Mouse (Mus musculus) R1 (cell line): ENCODE measurements around the gene Gm9803.
"Not testable (repeated sequence)": the region's sequence is repeated elsewhere in the genome, so short reads cannot be mapped to it uniquely, and the experiment has no call there.

Experiments used
- DNase-seq: peaks from one replicate; pipeline ENCODE4 v3.0.0-alpha.2; 2018; ENCODE audit warnings: low read depth, low spot score

Gene Gm9803

DNA sequence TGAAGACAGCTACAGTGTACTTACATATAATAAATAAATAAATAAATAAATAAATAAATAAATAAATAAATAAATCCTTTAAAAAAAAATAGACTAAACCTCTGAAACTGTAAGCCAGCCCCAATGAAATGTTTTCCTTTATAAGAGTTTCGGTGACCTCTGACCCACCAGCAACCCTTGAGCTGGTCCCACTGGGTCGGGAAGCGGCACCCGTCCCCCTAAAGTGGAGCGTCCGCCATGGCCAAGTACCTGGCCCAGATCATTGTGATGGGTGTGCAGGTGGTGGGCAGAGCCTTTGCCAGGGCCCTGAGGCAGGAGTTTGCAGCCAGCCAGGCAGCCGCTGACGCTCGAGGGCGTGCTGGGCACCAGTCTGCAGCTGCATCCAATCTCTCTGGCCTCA is at the start of gene Gm9803:
Gene Gm9803 (plus strand): TSS at position 154 of the 400 bp plus-strand sequence.
- DNase-seq = not testable (repeated sequence)

- DNase-seq = peak; percentile 72
These were observed 48.5 kb upstream of the Gm9803 start for GRCm38 (mm10) chr10:43475376-43475775.

GRCm38 (mm10) chr10:43477459-43477858 is 46.4 kb upstream of the Gm9803 start:
- peak; percentile 98 for DNase-seq

DNA sequence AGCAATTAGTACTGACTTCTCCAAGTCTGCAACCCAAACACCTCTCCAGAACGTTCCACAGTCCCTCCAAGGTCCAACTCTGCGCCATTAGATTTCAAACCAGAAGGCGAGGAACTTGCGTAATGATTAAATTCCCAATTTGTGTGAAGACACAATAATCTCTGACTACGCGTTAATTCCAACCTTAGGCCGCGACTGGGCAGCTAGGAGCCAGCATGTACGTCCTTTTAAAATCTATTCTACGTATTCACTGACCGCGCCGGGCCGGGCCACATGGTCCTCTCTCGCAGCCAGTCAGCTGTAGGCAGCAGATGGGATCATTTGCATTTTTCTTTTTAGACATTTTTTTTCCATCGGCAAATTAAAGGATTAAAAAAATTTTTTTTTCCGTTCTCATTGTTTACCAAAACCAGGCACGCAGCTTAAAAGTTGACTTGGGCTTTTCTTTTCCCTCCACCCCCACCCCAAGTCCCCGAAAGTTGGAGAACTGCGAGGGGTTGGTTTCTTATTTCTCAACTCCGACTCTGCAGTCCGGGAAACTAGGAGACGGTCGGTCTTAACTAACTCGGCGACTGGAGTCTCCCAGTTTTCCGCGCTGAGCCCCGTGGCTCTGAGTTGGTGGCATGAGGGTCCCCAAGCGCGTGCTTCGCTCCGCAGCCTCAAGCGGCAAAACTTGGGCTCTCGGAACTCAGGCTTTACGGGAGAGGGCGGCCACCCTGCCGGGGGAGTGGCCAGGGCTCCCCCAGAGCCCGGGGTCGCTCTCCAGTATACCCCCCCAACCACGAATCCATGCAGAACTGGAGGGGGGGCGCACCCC is 45.8 kb upstream of the Gm9803 start:
- DNase-seq = peak; percentile 75

- peak; percentile 78 for DNase-seq
These were observed 45.0 kb upstream of the Gm9803 start, which contains the start of gene Bend3 for GRCm38 (mm10) chr10:43478751-43479435. Gene Bend3 (plus strand): TSS chr10:43478831.

GRCm38 (mm10) chr10:43479436-43480157 is 44.3 kb upstream of the Gm9803 start:
- peak; percentile 59 for DNase-seq

DNA sequence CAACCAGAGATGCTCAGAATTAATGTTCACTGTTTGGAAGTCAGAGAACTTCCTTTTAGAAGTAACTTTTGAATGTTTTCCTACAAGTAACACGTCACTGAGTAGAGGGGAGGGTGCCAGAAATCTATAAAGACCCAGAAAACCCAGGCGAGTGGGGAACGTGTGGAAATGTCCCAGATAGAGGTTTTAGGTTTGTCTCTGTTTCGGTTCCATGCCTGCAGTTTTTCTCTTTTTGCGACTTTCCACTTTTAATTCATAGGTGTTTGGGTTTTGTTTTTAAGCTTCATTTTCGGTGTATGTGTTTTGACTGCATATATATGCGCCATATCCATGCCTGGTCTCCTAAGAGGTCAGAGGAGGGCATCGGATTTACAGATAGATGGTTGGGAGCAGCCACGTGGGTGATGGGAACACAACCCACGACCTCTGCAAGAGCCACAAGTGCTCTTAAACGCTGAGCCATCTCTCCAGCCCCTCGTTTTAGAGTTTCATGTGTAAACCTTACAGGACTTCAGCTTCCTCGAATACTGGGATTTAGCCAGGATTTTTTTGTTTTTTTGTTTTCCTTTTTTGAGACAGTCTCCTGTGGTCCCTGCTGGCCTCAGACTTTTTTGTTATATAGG is 43.5 kb upstream of the Gm9803 start:
- DNase-seq = no peak

GRCm38 (mm10) chr10:43481179-43481578 is 42.7 kb upstream of the Gm9803 start:
- DNase-seq = no peak

DNA sequence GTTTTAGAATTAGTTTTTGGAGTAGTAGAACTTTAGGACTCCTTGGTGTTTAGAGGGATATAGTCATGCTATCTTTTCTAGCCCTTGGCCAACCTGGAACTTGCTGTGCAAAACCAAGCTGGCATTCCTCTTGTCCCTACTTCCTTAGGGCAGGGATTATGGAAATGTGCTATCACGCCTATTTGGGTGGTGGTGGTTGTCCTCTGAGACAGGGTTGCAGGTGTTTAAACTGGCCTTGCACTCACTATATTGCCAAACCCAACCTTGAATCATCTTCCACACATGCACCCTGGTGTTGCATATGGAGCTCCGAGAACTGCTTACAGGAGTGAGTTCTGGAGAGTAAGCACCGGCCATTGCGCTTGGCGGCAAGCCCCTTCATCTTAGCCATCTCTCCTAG is 41.9 kb upstream of the Gm9803 start:
- DNase-seq = no peak

- DNase-seq = no peak
These were observed 40.4 kb upstream of the Gm9803 start for GRCm38 (mm10) chr10:43483426-43483995.

GRCm38 (mm10) chr10:43485751-43486268 is 38.1 kb upstream of the Gm9803 start:
- no peak for DNase-seq

GRCm38 (mm10) chr10:43487441-43488010 is 36.4 kb upstream of the Gm9803 start:
- no peak for DNase-seq

DNA sequence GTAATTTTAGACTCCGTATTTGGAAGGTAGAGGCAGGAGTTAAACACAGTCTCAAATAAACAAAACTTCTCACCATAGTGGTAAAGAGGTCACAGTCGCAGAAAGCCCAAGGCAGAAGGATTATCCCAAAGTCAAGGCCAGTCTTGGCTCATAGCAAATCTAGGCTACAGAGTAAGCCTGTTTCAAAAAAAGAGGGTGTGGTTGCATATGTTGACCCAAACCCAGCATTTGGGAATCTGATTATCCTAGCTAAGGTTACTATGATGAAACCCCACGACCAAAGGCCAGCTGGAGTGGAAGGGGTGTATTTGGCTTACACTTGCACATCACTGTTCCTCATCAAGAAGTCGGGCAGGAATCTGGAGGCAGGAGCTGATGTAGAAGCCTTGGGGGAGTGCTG is 35.6 kb upstream of the Gm9803 start:
- no peak for DNase-seq

DNA sequence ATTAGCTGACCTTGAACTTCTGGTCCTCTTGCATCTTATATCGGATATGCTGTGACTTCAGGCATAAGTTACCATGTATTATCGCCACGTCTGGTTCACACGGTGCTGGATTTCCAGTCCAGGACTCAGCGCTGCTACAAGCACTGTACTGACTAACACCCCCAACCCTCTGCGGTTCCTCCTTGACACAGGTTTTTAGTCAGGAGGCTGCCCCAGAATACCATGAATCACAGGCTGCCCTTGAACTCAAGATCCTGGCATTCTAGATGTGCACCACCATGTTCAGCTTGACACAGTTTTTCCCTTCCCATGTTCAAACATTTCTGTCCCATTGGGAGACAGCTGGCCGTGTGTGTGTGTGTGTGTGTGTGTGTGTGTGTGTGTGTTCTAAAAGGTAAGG is 34.7 kb upstream of the Gm9803 start:
- DNase-seq = peak; percentile 51

GRCm38 (mm10) chr10:43489550-43489949 is 34.3 kb upstream of the Gm9803 start:
- peak; percentile 88 for DNase-seq

DNA sequence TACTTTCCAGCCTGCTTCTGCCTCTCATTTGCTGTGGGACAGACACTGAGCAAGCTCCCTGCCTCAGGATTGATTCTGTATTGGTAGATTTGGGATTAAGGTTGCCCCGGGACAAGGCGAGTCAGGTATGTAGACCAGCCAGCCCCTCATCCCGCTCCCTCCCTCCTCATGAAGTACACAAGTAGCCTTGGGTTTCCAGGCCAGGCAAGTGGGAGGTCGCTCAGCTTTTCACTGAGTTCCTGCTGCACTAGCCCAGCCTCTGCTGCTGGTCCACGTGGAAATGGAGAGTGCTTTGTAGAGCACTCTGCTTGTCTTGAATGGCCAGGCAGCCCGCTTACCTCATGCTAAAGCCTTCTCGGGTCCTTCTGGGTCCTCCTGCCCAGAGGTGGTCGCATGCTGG is 33.9 kb upstream of the Gm9803 start:
- no peak for DNase-seq

GRCm38 (mm10) chr10:43490846-43491245 is 33.0 kb upstream of the Gm9803 start:
- DNase-seq = no peak

DNA sequence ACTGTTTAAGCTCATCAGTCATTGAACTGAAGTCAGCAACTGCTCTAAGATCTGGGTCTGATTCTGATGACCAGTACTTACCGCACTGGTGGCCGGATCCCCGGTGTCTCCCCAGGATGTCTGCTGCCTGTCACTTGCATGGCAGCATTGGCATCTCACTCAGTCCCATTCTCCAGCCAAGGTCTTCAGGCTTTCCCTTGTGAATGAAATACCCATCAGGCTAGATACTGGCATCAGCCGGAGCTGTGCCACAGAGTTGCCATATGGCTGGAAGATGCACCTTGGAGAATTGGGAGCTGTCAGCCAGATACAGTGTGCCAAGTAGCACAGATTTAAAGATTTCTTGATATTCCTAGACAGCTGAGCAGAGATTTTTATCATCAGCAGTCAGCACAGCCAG is 21.3 kb upstream of the Gm9803 start:
- DNase-seq = no peak

GRCm38 (mm10) chr10:43504291-43504690 is 19.6 kb upstream of the Gm9803 start:
- DNase-seq = no peak

- DNase-seq = peak; percentile 46
These were observed 16.8 kb upstream of the Gm9803 start for GRCm38 (mm10) chr10:43507051-43507450.

- DNase-seq = no peak
These were observed 14.7 kb upstream of the Gm9803 start for GRCm38 (mm10) chr10:43509228-43509627.
